Mouse (Mus musculus) small intestine, adult 10 weeks (tissue): ENCODE measurements around the gene Ednrb. TPM values are rescaled to one million over a fixed set of nuclear protein-coding genes. Genes with fewer than 3 reads are reported as not detected.

Source experiments
- polyA plus RNA-seq: library from polyadenylated mRNA; stranded (reverse); fragments of 350-450 nt; fragmentation: Illumina TruSeq; extraction: RNeasy Lipid Tissue Mini Kit (QIAGEN cat#74804); gene quantifications from one replicate; pipeline ENCODE4 v1.2.3, GENCODE M21; 2014; ENCODE audit warnings: low replicate concordance

Ednrb gene
- 50.5 TPM for polyA plus RNA-seq

DNA sequence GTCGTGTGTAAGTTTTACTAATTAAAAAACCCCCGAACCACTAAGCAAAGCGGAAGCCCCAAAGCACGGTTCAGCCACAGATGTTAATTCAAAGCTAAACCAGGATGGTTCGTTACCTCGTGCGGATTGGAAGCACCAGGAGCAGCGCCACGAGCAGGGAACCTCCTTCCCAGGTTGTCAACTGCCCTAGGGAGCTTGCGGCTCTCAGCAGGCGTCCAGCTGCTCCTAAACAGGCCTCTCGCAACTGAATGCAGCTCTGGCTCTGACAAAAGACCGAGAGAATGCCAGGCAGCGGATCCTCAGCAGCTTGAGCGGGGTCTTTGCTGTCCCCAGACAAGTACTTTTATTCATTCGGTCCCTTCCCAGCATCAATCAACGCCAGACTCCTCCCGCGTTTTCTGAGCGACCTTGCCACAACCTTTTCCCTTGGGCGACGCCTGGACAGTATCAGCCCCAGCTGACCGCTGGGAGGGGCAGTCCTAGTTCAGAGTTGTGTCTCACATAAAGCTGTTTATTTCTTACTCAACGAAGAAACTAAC is at the start of gene Ednrb:
Gene Ednrb, minus strand, starts transcription at position 392 of the 539 bp plus-strand sequence.

Other genes with a start within 250 kb of the Ednrb start
- gene Slain1, start 194.2 kb downstream of the Ednrb start, polyA plus RNA-seq = 5.7 TPM